Mouse (Mus musculus): ENCODE data around the gene Ckap2.

Gene Ckap2

DNA sequence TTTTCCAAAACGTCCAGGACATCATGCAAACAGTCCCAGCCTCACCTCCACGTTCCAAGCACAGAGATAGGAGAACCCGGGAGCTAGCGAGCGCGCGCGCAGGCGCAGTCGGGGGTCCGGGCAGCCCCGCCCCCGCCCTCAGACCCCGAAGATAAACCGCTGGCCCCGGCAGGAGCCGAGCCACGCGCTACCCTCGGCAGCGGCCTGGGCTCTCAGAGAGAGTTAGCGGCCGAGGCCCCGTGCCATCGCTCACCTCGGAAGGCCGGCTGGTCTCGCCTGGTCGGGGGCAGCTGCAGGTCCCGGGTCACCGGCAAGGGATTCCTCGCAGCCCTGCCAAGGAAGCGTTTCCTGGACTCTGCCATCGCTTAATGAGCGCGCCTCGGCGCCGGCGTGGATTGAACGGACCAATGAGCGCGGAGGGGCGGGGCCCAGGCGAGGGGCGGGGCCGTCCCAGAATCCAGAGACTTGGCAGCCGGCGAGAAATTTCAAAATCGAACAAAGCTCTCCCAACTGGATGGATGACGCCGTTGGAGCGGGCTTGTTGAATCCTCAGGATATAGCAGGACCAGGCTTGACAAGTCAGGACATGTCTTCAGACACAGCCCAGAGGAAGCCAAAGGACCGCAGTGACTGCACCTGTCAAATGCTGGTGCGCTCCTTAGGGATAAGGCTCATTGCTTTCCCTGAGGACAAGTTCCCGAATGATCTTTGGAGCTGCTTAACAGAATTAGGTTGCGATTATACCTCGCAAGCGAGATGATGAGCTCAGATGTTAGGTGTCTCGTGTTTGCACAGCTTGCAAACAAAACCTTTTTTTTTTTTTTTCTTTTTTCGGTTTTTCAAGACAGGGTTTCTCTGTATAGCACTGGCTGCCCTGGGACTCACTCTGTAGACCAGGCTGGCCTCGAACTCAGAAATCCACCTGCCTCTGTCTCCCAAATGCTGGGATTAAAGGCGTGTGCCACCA is at the start of gene Ckap2:
Gene Ckap2 (minus strand): TSS at position 389 of the 967 bp plus-strand sequence.
- peak; percentile 79 to 82 for DNase-seq (ENCODE audit: low spot score in 2 of 2)

- DNase-seq (ENCODE audit: low spot score in 2 of 2): peak in 1 of 2 experiments; percentile 22
These were observed 43.0 kb upstream of the Ckap2 start for GRCm38 (mm10) chr8:22228621-22229020.

- DNase-seq (ENCODE audit: low spot score in 2 of 2): peak in 1 of 2 experiments; percentile 5
These were observed 41.6 kb upstream of the Ckap2 start, which contains the start of gene Thsd1 for GRCm38 (mm10) chr8:22227061-22227877. Thsd1 (plus strand) TSS chr8:22227313.

- DNase-seq (ENCODE audit: low spot score in 2 of 2): no peak
These were observed 40.7 kb upstream of the Ckap2 start for GRCm38 (mm10) chr8:22226361-22226760.

DNA sequence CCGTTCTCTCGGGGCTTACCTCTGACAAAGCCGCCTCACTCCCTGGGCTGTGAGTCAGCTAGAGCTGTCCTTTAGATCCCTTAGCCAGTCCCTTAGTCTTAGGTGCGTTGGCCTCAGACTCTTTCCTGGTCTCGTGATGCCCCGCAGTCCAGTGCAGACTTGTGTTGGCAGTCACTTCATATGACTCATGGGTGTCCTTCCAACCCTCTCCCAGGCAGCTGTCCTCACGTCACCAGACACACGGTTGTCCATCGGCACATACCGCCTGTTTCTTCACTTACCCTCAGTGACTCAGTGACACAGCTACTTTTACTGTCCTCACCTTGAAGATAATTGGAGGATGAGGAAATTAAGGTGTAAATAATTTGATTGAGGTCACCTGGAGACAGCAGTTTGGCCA is 29.2 kb upstream of the Ckap2 start:
- no peak for DNase-seq (ENCODE audit: low spot score in 2 of 2)

GRCm38 (mm10) chr8:22209012-22209411 is 23.4 kb upstream of the Ckap2 start:
- no peak for DNase-seq (ENCODE audit: low spot score in 2 of 2)

DNA sequence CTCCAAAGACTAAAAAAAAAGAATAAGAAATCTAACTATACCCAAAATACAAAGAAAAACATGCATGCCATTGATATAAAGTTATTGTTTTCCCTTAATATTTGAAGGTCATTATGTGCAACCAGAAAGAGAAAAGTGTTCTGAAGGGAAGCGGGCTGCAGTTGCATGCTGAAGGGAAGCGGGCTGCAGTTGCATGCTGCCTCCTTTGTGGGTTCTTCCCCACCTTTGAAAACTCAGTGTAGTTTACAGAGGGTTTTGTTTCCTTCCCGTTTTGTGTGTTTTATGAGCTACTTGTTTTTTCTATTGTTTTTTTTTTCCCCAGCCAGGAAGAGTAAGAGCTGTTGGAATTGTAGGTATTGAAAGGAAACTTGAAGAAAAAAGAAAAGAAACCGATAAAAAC is 21.9 kb upstream of the Ckap2 start:
- DNase-seq (ENCODE audit: low spot score in 2 of 2): no peak

DNA sequence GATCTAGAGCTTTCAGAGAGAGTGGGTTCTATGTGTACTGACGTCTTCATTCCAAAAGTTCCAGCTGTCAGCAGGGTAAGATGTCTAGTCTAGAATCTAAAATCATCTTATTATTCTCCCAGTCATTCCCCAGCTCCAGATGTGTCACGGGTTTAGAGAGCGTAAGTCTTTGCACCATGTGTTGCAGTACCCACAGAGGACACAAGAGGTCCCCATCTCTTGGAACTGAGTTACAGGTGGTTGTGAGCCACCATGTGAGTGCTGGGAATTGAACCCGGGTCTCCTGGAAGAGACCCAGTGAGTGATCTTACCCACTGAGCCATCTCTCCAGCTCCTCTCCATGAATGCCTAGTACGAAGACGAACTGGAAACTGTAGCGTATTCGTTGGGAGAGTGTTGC is 13.9 kb upstream of the Ckap2 start:
- no peak for DNase-seq (ENCODE audit: low spot score in 2 of 2)

DNA sequence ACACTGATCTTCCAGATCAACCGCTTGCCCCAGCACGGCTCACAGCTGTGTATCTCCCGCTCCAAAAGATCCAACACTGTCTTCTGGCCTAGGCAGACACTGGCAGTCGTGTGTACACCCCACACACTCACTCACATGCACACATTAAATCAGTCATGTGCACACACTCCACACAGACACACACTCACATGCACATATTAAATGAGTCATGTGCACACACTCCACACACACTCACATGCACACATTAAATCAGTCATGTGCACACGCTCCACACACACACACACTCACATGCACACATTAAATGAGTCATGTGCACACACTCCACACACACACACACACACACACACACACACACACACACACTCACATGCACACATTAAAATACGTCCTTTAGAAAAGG is 12.3 kb upstream of the Ckap2 start:
- DNase-seq (ENCODE audit: low spot score in 2 of 2): no peak

DNA sequence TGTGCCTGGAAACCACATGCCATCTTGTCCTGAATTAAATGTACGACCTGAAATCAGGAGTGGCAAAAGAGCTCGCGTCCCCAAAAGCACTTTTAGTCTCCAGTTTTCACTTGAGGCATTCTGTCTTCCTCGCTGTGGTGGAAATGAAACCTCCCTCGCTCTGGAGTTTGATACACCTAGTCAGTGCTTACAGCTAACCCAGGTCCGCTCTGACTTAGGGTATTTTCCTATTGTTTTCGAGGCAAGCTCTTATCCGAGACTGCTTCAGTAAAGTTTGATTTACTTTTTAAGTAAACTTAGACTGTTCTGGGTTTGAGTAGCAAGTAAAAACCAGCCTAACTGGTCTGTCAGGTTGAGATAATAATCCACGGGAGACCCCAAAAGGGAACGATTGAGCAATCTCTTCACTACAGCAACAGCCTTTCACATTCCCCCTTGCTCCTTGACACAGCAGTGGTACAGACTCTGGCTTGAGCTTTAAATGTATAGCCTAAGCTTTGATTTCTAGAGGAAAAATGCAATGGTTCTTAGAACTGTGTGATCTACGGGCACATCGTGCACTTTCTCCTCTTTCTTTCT is 7.9 kb upstream of the Ckap2 start:
- peak in 1 of 2 experiments; percentile 30 for DNase-seq (ENCODE audit: low spot score in 2 of 2)

DNA sequence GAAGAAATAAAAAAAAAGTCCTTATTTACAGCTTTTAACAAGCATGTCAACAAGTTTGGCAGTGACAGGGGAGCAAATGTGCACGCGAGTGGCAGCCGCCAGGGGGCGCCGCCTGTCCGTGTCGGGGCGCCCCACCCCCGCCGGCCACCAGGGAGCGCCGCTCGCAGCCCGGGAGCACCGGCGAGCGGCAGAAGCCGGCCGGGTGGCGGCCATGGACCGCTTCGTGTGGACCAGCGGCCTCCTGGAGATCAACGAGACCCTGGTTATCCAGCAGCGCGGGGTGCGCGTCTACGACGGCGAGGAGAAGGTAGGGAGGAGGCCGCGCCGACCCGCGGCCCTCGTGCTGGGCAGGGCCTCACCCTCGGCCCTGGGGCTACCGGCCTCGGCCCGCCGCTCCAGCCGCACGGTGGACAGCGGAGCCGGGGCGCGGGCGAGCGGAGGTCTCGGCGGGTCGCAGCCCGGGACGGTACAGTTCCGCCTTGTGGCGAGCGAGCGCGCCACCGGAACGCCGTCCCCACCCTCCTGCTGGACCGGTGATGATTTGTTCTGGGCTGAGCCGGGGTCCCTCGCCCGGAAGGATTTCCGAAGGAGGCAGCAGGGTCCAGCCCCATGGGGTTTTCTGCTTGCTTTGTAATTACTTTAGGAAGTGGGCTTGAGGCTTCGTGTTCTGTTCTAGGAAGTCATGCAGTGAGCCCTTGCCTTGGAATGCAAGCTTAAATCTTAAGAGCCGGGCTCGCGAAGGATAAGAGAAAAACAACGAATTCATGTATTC is 7.2 kb upstream of the Ckap2 start, which contains the start of gene Vps36:
Gene Vps36 (plus strand): TSS at position 150 of the 772 bp plus-strand sequence.
- DNase-seq (ENCODE audit: low spot score in 2 of 2): peak; percentile 70 to 92

- DNase-seq (ENCODE audit: low spot score in 2 of 2): no peak
These were observed 735 bp downstream of the Ckap2 start for GRCm38 (mm10) chr8:22184884-22185283.

DNA sequence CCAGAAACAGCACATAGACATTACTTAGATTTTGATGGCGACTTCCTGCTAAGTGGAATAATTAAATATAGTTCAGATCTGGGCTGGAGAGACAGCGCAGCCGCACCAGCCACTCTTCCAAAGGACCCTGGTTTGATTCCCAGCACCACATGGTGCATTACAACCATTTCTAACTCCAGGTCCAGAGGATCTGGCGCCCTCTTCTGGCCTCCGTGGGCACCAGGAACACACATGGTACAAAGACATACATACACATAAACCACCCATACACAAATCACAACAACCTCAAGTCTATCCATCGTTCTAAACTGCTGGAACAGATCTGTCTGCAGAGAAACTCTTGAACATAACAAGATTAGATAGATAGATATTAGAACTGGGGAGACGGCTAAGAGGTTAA is 9.7 kb downstream of the Ckap2 start:
- DNase-seq (ENCODE audit: low spot score in 2 of 2): no peak

DNA sequence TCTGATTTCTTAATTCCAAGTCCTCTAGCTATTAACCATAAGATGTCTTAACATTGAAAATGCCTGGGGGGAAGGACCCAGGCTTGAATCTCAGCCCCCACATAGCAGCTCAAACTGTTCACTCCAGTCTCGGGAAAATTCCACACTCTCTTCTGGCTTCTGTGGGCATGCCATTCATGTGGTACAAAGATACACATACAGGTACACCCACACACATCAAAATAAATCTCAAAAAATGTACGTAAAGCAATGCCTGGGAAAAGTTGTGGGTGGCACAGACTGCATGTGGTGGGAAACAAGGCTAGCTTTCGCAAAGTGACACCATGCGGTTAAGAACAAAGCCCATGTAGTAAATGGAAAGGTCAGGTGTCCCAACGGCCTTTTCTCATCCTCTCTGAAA is 16.5 kb downstream of the Ckap2 start:
- no peak for DNase-seq (ENCODE audit: low spot score in 2 of 2)

- DNase-seq (ENCODE audit: low spot score in 2 of 2): peak; percentile 82 to 85
These were observed 19.5 kb downstream of the Ckap2 start, which contains the start of gene Nek3 for GRCm38 (mm10) chr8:22166080-22166603. Nek3 (minus strand) TSS chr8:22166435.

GRCm38 (mm10) chr8:22165251-22166079 is 20.2 kb downstream of the Ckap2 start:
- no peak for DNase-seq (ENCODE audit: low spot score in 2 of 2)

- DNase-seq (ENCODE audit: low spot score in 2 of 2): no peak
These were observed 21.2 kb downstream of the Ckap2 start for GRCm38 (mm10) chr8:22164431-22164830.

DNA sequence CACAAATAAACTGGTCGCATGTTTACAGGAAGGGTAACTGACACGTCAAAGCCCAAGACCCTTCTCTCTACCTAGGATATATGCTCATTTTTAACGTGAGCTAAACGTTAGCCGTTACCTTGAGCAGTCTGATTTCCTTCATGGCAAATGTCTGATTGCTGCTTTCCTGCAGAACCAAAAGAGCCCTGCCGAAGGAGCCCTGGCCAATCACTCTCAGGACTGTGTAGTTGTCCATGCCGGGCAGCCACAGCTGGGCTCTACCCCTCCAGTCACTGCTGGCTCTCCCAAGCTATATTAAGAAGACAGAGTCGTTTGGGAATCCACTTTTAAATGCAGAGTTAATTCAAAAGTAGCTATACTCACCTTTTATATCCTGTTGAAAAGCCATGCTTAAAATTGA is 23.4 kb downstream of the Ckap2 start:
- no peak for DNase-seq (ENCODE audit: low spot score in 2 of 2)

DNA sequence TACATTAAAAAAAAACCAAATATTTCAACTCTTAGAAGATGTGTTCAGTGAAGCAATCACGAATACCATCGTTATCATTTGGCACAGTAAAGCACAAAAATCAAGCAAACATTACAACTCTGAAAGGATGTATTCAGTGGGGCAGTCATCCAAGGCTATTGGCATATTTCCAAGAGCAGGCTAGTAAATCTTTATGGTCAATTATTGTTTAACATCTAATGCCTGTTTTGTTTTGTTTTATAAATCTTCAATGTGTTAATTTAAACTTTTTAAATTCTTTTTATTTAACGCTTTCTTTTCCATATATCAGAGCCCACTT is 35.3 kb downstream of the Ckap2 start:
- no peak for DNase-seq (ENCODE audit: low spot score in 2 of 2)

Data from thymus, postnatal 10 days (tissue).